Mouse (Mus musculus): ENCODE results near the gene Gm43518. TPM values are rescaled to one million over a fixed set of nuclear protein-coding genes. Genes with fewer than 3 reads are reported as not detected.

Gm43518 gene
- polyA plus RNA-seq, 1 experiment from 2014 or later: 0.78 TPM

GRCm38 (mm10) chr5:123930508-123930989 is 3.3 kb downstream of the Gm43518 start, which contains the start of gene Ccdc62:
Gene Ccdc62, plus strand, starts transcription at chr5:123930679.
- Histone ChIP-seq H3K36me3 (ENCODE audit: control insufficient read depth, insufficient read depth, low read length) (peaks cover 4% of the 10 kb centered on the region; the same call in 1 of the 2 replicates), H3K4me3 (ENCODE audit: low read depth, low read length) (peak within 1 kb of the TSS; percentile 73), H3K4me1 (ENCODE audit: control insufficient read depth, insufficient read depth, low read length) (peaks cover 3% of the 10 kb centered on the region; the same call in 1 of the 2 replicates), H3K27ac (ENCODE audit: low read depth, low read length) (peak within 1 kb of the TSS; percentile 67), H3K27me3 (ENCODE audit: control insufficient read depth, insufficient read depth, low read length) (no peaks in the 10 kb centered on the region), H3K4me2 (peak within 1 kb of the TSS; percentile 55), H3K9me3 (ENCODE audit: control insufficient read depth, low read length) (no peaks in the 10 kb centered on the region), H3K9ac (ENCODE audit: low read length) (peak within 1 kb of the TSS; percentile 94)
- under 1% methylated on average over 56 of the region's 56 CpGs for WGBS
- DNase-seq (ENCODE audit: low spot score, missing footprints) (peak; percentile 99), ATAC-seq (ENCODE audit: low FRiP score) (peak; percentile 97)

GRCm38 (mm10) chr5:123931131-123931530 is 3.9 kb downstream of the Gm43518 start:
- H3K9ac ChIP-seq (ENCODE audit: low read length): peak overlapping the region; percentile 94
- DNase-seq (ENCODE audit: low spot score, missing footprints) (no peak), ATAC-seq (ENCODE audit: low FRiP score) (no peak)
- WGBS: 53% methylated on average over 13 of the region's 13 CpGs
- H3K36me3 ChIP-seq (ENCODE audit: control insufficient read depth, insufficient read depth, low read length): peaks cover 4% of the 10 kb centered on the region; the same call in 1 of the 2 replicates
- no peaks in the 10 kb centered on the region for H3K9me3 ChIP-seq (ENCODE audit: control insufficient read depth, low read length)
- no peaks in the 10 kb centered on the region for H3K27me3 ChIP-seq (ENCODE audit: control insufficient read depth, insufficient read depth, low read length)
- H3K4me1 ChIP-seq (ENCODE audit: control insufficient read depth, insufficient read depth, low read length): peaks cover 3% of the 10 kb centered on the region; the same call in 1 of the 2 replicates
- no peak overlapping the region for H3K27ac ChIP-seq (ENCODE audit: low read depth, low read length)
- H3K4me2 ChIP-seq: peak overlapping the region; percentile 55
- peak overlapping the region; percentile 73 for H3K4me3 ChIP-seq (ENCODE audit: low read depth, low read length)

GRCm38 (mm10) chr5:123932927-123933326 is 5.7 kb downstream of the Gm43518 start:
- Histone ChIP-seq H3K27ac (ENCODE audit: low read depth, low read length) (no peak overlapping the region), H3K27me3 (ENCODE audit: control insufficient read depth, insufficient read depth, low read length) (no peaks in the 10 kb centered on the region), H3K4me3 (ENCODE audit: low read depth, low read length) (no peak overlapping the region), H3K36me3 (ENCODE audit: control insufficient read depth, insufficient read depth, low read length) (no peaks in the 10 kb centered on the region), H3K9me3 (ENCODE audit: control insufficient read depth, low read length) (no peaks in the 10 kb centered on the region), H3K4me2 (no peak overlapping the region), H3K4me1 (ENCODE audit: control insufficient read depth, insufficient read depth, low read length) (peaks cover 3% of the 10 kb centered on the region; the same call in 1 of the 2 replicates), H3K9ac (ENCODE audit: low read length) (no peak overlapping the region)
- no peak for ATAC-seq (ENCODE audit: low FRiP score)
- DNase-seq (ENCODE audit: low spot score, missing footprints): no peak

- no peak overlapping the region for H3K4me2 ChIP-seq
- peaks cover 3% of the 10 kb centered on the region; the same call in 1 of the 2 replicates for H3K4me1 ChIP-seq (ENCODE audit: control insufficient read depth, insufficient read depth, low read length)
- H3K27ac ChIP-seq (ENCODE audit: low read depth, low read length): no peak overlapping the region
- no peak overlapping the region for H3K4me3 ChIP-seq (ENCODE audit: low read depth, low read length)
- no peak overlapping the region for H3K9ac ChIP-seq (ENCODE audit: low read length)
- H3K27me3 ChIP-seq (ENCODE audit: control insufficient read depth, insufficient read depth, low read length): no peaks in the 10 kb centered on the region
- DNase-seq (ENCODE audit: low spot score, missing footprints) (no peak), ATAC-seq (ENCODE audit: low FRiP score) (no peak)
- WGBS: 95% methylated on average over 12 of the region's 12 CpGs
- H3K9me3 ChIP-seq (ENCODE audit: control insufficient read depth, low read length): no peaks in the 10 kb centered on the region
- no peaks in the 10 kb centered on the region for H3K36me3 ChIP-seq (ENCODE audit: control insufficient read depth, insufficient read depth, low read length)
Measured at GRCm38 (mm10) chr5:123933556-123933955, 6.3 kb downstream of the Gm43518 start.

GRCm38 (mm10) chr5:123933957-123934591 is 6.9 kb downstream of the Gm43518 start:
- 40% methylated on average over 18 of the region's 18 CpGs for WGBS
- H3K4me3 ChIP-seq (ENCODE audit: low read depth, low read length): no peak overlapping the region
- H3K4me1 ChIP-seq (ENCODE audit: control insufficient read depth, insufficient read depth, low read length): peaks cover 3% of the 10 kb centered on the region; the same call in 1 of the 2 replicates
- H3K27ac ChIP-seq (ENCODE audit: low read depth, low read length): no peak overlapping the region
- H3K9me3 ChIP-seq (ENCODE audit: control insufficient read depth, low read length): no peaks in the 10 kb centered on the region
- no peaks in the 10 kb centered on the region for H3K27me3 ChIP-seq (ENCODE audit: control insufficient read depth, insufficient read depth, low read length)
- ATAC-seq (ENCODE audit: low FRiP score) (no peak), DNase-seq (ENCODE audit: low spot score, missing footprints) (peak; percentile 88)
- H3K4me2 ChIP-seq: no peak overlapping the region
- no peaks in the 10 kb centered on the region for H3K36me3 ChIP-seq (ENCODE audit: control insufficient read depth, insufficient read depth, low read length)
- no peak overlapping the region for H3K9ac ChIP-seq (ENCODE audit: low read length)

GRCm38 (mm10) chr5:123935931-123936330 is 8.7 kb downstream of the Gm43518 start:
- DNase-seq (ENCODE audit: low spot score, missing footprints): no peak
- Histone ChIP-seq H3K4me1 (ENCODE audit: control insufficient read depth, insufficient read depth, low read length) (peaks cover 3% of the 10 kb centered on the region; the same call in 1 of the 2 replicates), H3K9me3 (ENCODE audit: control insufficient read depth, low read length) (no peaks in the 10 kb centered on the region), H3K27ac (ENCODE audit: low read depth, low read length) (no peak overlapping the region), H3K27me3 (ENCODE audit: control insufficient read depth, insufficient read depth, low read length) (no peaks in the 10 kb centered on the region), H3K36me3 (ENCODE audit: control insufficient read depth, insufficient read depth, low read length) (no peaks in the 10 kb centered on the region), H3K4me2 (no peak overlapping the region), H3K9ac (ENCODE audit: low read length) (no peak overlapping the region), H3K4me3 (ENCODE audit: low read depth, low read length) (no peak overlapping the region)
- WGBS: 86% methylated on average over 5 of the region's 5 CpGs
- ATAC-seq (ENCODE audit: low FRiP score): no peak

- no peak overlapping the region for H3K4me3 ChIP-seq (ENCODE audit: low read depth, low read length)
- no peaks in the 10 kb centered on the region for H3K36me3 ChIP-seq (ENCODE audit: control insufficient read depth, insufficient read depth, low read length)
- no peak overlapping the region for H3K4me2 ChIP-seq
- no peaks in the 10 kb centered on the region for H3K9me3 ChIP-seq (ENCODE audit: control insufficient read depth, low read length)
- H3K27ac ChIP-seq (ENCODE audit: low read depth, low read length): no peak overlapping the region
- DNase-seq (ENCODE audit: low spot score, missing footprints) (no peak), ATAC-seq (ENCODE audit: low FRiP score) (no peak)
- H3K9ac ChIP-seq (ENCODE audit: low read length): no peak overlapping the region
- H3K27me3 ChIP-seq (ENCODE audit: control insufficient read depth, insufficient read depth, low read length): no peaks in the 10 kb centered on the region
- WGBS: 87% methylated on average over 5 of the region's 5 CpGs
- no peaks in the 10 kb centered on the region for H3K4me1 ChIP-seq (ENCODE audit: control insufficient read depth, insufficient read depth, low read length)
Measured at GRCm38 (mm10) chr5:123938479-123938878, 11.3 kb downstream of the Gm43518 start.

- H3K4me2 ChIP-seq: no peak overlapping the region
- DNase-seq (ENCODE audit: low spot score, missing footprints): no peak
- H3K4me3 ChIP-seq (ENCODE audit: low read depth, low read length): no peak overlapping the region
- ATAC-seq (ENCODE audit: low FRiP score): no peak
- no peak overlapping the region for H3K27ac ChIP-seq (ENCODE audit: low read depth, low read length)
- no peak overlapping the region for H3K9ac ChIP-seq (ENCODE audit: low read length)
- no peaks in the 10 kb centered on the region for H3K9me3 ChIP-seq (ENCODE audit: control insufficient read depth, low read length)
- WGBS: 74% methylated on average over 4 of the region's 4 CpGs
- no peaks in the 10 kb centered on the region for H3K27me3 ChIP-seq (ENCODE audit: control insufficient read depth, insufficient read depth, low read length)
- no peaks in the 10 kb centered on the region for H3K4me1 ChIP-seq (ENCODE audit: control insufficient read depth, insufficient read depth, low read length)
- no peaks in the 10 kb centered on the region for H3K36me3 ChIP-seq (ENCODE audit: control insufficient read depth, insufficient read depth, low read length)
Measured at GRCm38 (mm10) chr5:123946546-123946945, 19.3 kb downstream of the Gm43518 start.

GRCm38 (mm10) chr5:123947041-123947761 is 20.0 kb downstream of the Gm43518 start:
- 58% methylated on average over 7 of the region's 7 CpGs for WGBS
- Histone ChIP-seq H3K27ac (ENCODE audit: low read depth, low read length) (no peak overlapping the region), H3K9ac (ENCODE audit: low read length) (no peak overlapping the region), H3K4me3 (ENCODE audit: low read depth, low read length) (no peak overlapping the region), H3K9me3 (ENCODE audit: control insufficient read depth, low read length) (no peaks in the 10 kb centered on the region), H3K27me3 (ENCODE audit: control insufficient read depth, insufficient read depth, low read length) (no peaks in the 10 kb centered on the region), H3K36me3 (ENCODE audit: control insufficient read depth, insufficient read depth, low read length) (no peaks in the 10 kb centered on the region), H3K4me2 (no peak overlapping the region), H3K4me1 (ENCODE audit: control insufficient read depth, insufficient read depth, low read length) (no peaks in the 10 kb centered on the region)
- ATAC-seq (ENCODE audit: low FRiP score): no peak
- DNase-seq (ENCODE audit: low spot score, missing footprints): peak; percentile 93
